Mouse (Mus musculus): ENCODE results near the gene Zfp593.

Gene Zfp593

GRCm38 (mm10) chr4:134256407-134257197, 11.2 kb upstream of the Zfp593 start:
- DNase-seq (ENCODE audit: low spot score in 2 of 2): no peak

- DNase-seq (ENCODE audit: low spot score in 2 of 2): no peak
Measured at GRCm38 (mm10) chr4:134255854-134256253, 10.5 kb upstream of the Zfp593 start.

GRCm38 (mm10) chr4:134254835-134255234, 9.4 kb upstream of the Zfp593 start:
- no peak for DNase-seq (ENCODE audit: low spot score in 2 of 2)

- DNase-seq (ENCODE audit: low spot score in 2 of 2): no peak
Measured at GRCm38 (mm10) chr4:134253722-134254324, 8.4 kb upstream of the Zfp593 start, which contains the start of gene Grrp1. TSS of gene Grrp1 (minus strand) at chr4:134254106.

GRCm38 (mm10) chr4:134252911-134253721, 7.7 kb upstream of the Zfp593 start:
- DNase-seq (ENCODE audit: low spot score in 2 of 2): no peak

GRCm38 (mm10) chr4:134252131-134252910, 6.9 kb upstream of the Zfp593 start:
- no peak for DNase-seq (ENCODE audit: low spot score in 2 of 2)

GRCm38 (mm10) chr4:134251241-134252130, 6.1 kb upstream of the Zfp593 start:
- no peak for DNase-seq (ENCODE audit: low spot score in 2 of 2)

GRCm38 (mm10) chr4:134250930-134251240, 5.5 kb upstream of the Zfp593 start:
- no peak for DNase-seq (ENCODE audit: low spot score in 2 of 2)

- no peak for DNase-seq (ENCODE audit: low spot score in 2 of 2)
Measured at GRCm38 (mm10) chr4:134250116-134250929, 4.9 kb upstream of the Zfp593 start.

- DNase-seq (ENCODE audit: low spot score in 2 of 2): peak; percentile 45 to 69
Measured at GRCm38 (mm10) chr4:134249651-134250050, 4.3 kb upstream of the Zfp593 start.

- DNase-seq (ENCODE audit: low spot score in 2 of 2): no peak
Measured at GRCm38 (mm10) chr4:134246719-134247258, 1.4 kb upstream of the Zfp593 start, which contains the start of gene Gm30191. TSS of gene Gm30191 (plus strand) at chr4:134246935.

- no peak for DNase-seq (ENCODE audit: low spot score in 2 of 2)
Measured at GRCm38 (mm10) chr4:134246256-134246655, 864 bp upstream of the Zfp593 start.

- no peak for DNase-seq (ENCODE audit: low spot score in 2 of 2)
Measured at GRCm38 (mm10) chr4:134243516-134244250, 1.7 kb downstream of the Zfp593 start, which contains the start of gene E130218I03Rik. TSS of gene E130218I03Rik (plus strand) at chr4:134243662.

- DNase-seq (ENCODE audit: low spot score in 2 of 2): no peak
Measured at GRCm38 (mm10) chr4:134238686-134239085, 6.7 kb downstream of the Zfp593 start.

GRCm38 (mm10) chr4:134238279-134238651, 7.1 kb downstream of the Zfp593 start, which contains the start of gene Cnksr1:
TSS of gene Cnksr1 (minus strand) at chr4:134238399.
- DNase-seq (ENCODE audit: low spot score in 2 of 2): no peak

- DNase-seq (ENCODE audit: low spot score in 2 of 2): no peak
Measured at GRCm38 (mm10) chr4:134237582-134238278, 7.7 kb downstream of the Zfp593 start.

GRCm38 (mm10) chr4:134234876-134235275, 10.5 kb downstream of the Zfp593 start:
- no peak for DNase-seq (ENCODE audit: low spot score in 2 of 2)

GRCm38 (mm10) chr4:134230431-134230830, 15.0 kb downstream of the Zfp593 start:
- DNase-seq (ENCODE audit: low spot score in 2 of 2): no peak
